Mouse (Mus musculus) cerebellum, adult 2 months (tissue): Measurements from ENCODE around the gene Mvb12a. TPM values are rescaled to one million over a fixed set of nuclear protein-coding genes. Genes with fewer than 3 reads are reported as not detected.

Experiments
- DNase-seq, 2 experiments: peaks; one replicate each; pipeline ENCODE4 v3.0.0; 2021
- H3K27ac ChIP-seq: fragments of 200-500 bp; 2 replicates; pipeline ENCODE4 v1.5.1; 2012; ENCODE audit warnings: low read length, control low read depth, inconsistent platforms; ENCODE audit not compliant: insufficient read depth
- H3K27me3 ChIP-seq: fragments of 200-500 bp; 2 replicates; pipeline ENCODE4 v1.6.1; 2012; ENCODE audit warnings: inconsistent platforms, mild to moderate bottlenecking, low read length, moderate library complexity; ENCODE audit not compliant: control insufficient read depth, insufficient read depth
- H3K4me1 ChIP-seq: fragments of 200-500 bp; 2 replicates; pipeline ENCODE4 v1.6.1; 2011; ENCODE audit warnings: low read length; ENCODE audit not compliant: control insufficient read depth, insufficient read depth
- H3K4me3 ChIP-seq: fragments of 200-500 bp; replicated peaks from 2 replicates; pipeline ENCODE3; 2011; ENCODE audit warnings: mild to moderate bottlenecking, low read depth, low read length, control low read depth; ENCODE audit not compliant: insufficient read depth
- CTCF ChIP-seq: fragments of 200-500 bp; IDR thresholded peaks from 2 replicates; pipeline ENCODE4 v1.5.1; 2011; ENCODE audit warnings: low read depth, mild to moderate bottlenecking, control low read depth, low read length, moderate library complexity, borderline replicate concordance; ENCODE audit not compliant: insufficient read depth
- POLR2A ChIP-seq: fragments of 200-500 bp; IDR thresholded peaks from 2 replicates; pipeline ENCODE4 v1.6.1; 2011; ENCODE audit warnings: low read length, control low read depth, borderline replicate concordance; ENCODE audit not compliant: insufficient read depth
- WGBS: fragments of 180-500 bp; shearing (Covaris S2); methylation state at CpG from one replicate; pipeline ENCODE4 v1.1.7; 2018; 5-methylcytosine and 5-hydroxymethylcytosine counted together
- polyA plus RNA-seq: library from polyadenylated mRNA; depleted of rRNA; stranded (reverse); fragments of >200 nt; gene quantifications from 2 replicates; pipeline ENCODE4 v1.2.3, GENCODE M21; 2012; rRNA removed

Gene Mvb12a
- polyA plus RNA-seq, 1 experiment = 118 TPM

GRCm38 (mm10) chr8:71593556-71594323 lies 51.0 kb downstream of the Mvb12a start:
- H3K27ac ChIP-seq = no peak overlapping the region
- WGBS = 72% methylated on average over 8 of the region's 8 CpGs
- peaks cover 18% of the 10 kb centered on the region for H3K4me1 ChIP-seq
- H3K27me3 ChIP-seq = no peaks in the 10 kb centered on the region
- no peak for DNase-seq
- no peak overlapping the region for H3K4me3 ChIP-seq
- no peak for TF ChIP-seq POLR2A

GRCm38 (mm10) chr8:71594324-71594722 lies 51.6 kb downstream of the Mvb12a start:
- 95% methylated on average over 4 of the region's 4 CpGs for WGBS
- peaks cover 18% of the 10 kb centered on the region for H3K4me1 ChIP-seq
- H3K27me3 ChIP-seq = no peaks in the 10 kb centered on the region
- no peak overlapping the region for H3K27ac ChIP-seq
- no peak for TF ChIP-seq CTCF
- TF ChIP-seq POLR2A = no peak
- no peak for DNase-seq
- no peak overlapping the region for H3K4me3 ChIP-seq

- TF ChIP-seq CTCF = peak; percentile 98
- TF ChIP-seq POLR2A = no peak
- Histone ChIP-seq H3K4me1 (peaks cover 14% of the 10 kb centered on the region), H3K27ac (no peak overlapping the region), H3K4me3 (peak overlapping the region; percentile 26), H3K27me3 (no peaks in the 10 kb centered on the region)
- peak; percentile 88 to 94 for DNase-seq
- WGBS = 6% methylated on average over 27 of the region's 27 CpGs
These were observed 53.1 kb downstream of the Mvb12a start for GRCm38 (mm10) chr8:71595862-71596261.

GRCm38 (mm10) chr8:71596384-71596783 lies 53.7 kb downstream of the Mvb12a start:
- no peak for TF ChIP-seq CTCF
- TF ChIP-seq POLR2A = no peak

GRCm38 (mm10) chr8:71596798-71597197 lies 54.1 kb downstream of the Mvb12a start:
- Histone ChIP-seq H3K27me3 (no peaks in the 10 kb centered on the region), H3K27ac (no peak overlapping the region), H3K4me3 (no peak overlapping the region), H3K4me1 (peaks cover 14% of the 10 kb centered on the region)
- no peak for DNase-seq
- 83% methylated on average over 4 of the region's 4 CpGs for WGBS
- TF ChIP-seq CTCF (no peak), POLR2A (no peak)

More at GRCm38 (mm10) chr8:71596384-71596783, 53.7 kb downstream of the Mvb12a start:
- H3K4me1 ChIP-seq = peaks cover 14% of the 10 kb centered on the region
- no peak overlapping the region for H3K4me3 ChIP-seq
- H3K27ac ChIP-seq = no peak overlapping the region
- 51% methylated on average over 6 of the region's 6 CpGs for WGBS
- no peaks in the 10 kb centered on the region for H3K27me3 ChIP-seq
- DNase-seq = no peak

GRCm38 (mm10) chr8:71597451-71597850 lies 54.7 kb downstream of the Mvb12a start, which contains the start of gene Fam129c:
Fam129c (plus strand) TSS chr8:71597648.
- TF ChIP-seq CTCF (no peak), POLR2A (no peak)
- no peak for DNase-seq
- H3K4me3 ChIP-seq = no peak within 1 kb of the TSS
- peaks cover 14% of the 10 kb centered on the region for H3K4me1 ChIP-seq
- H3K27me3 ChIP-seq = no peaks in the 10 kb centered on the region
- WGBS = 33% methylated on average over 3 of the region's 3 CpGs
- no peak within 1 kb of the TSS for H3K27ac ChIP-seq

Other genes with a start within 250 kb of the Mvb12a start
- 199 and 204 TPM in 2 replicates for gene Use1, start 176.1 kb upstream of the Mvb12a start, polyA plus RNA-seq
- gene Ocel1, start 171.6 kb upstream of the Mvb12a start, polyA plus RNA-seq = 7.3 and 8.0 TPM in 2 replicates
- 53.0 and 59.8 TPM in 2 replicates for gene Nr2f6, start 161.0 kb upstream of the Mvb12a start, polyA plus RNA-seq
- gene Ushbp1, start 147.1 kb upstream of the Mvb12a start, polyA plus RNA-seq = 9.5 and 9.7 TPM in 2 replicates
- gene Babam1, start 146.1 kb upstream of the Mvb12a start, polyA plus RNA-seq = 163 and 179 TPM in 2 replicates
- 0.43 and 0.44 TPM in 2 replicates for gene Ankle1, start 136.9 kb upstream of the Mvb12a start, polyA plus RNA-seq
- gene Abhd8, start 79.3 kb upstream of the Mvb12a start, polyA plus RNA-seq = 392 TPM in 2 replicates
- 68.5 and 75.4 TPM in 2 replicates for gene Mrpl34, start 78.0 kb upstream of the Mvb12a start, polyA plus RNA-seq
- gene Dda1, start 73.7 kb upstream of the Mvb12a start, polyA plus RNA-seq = 119 and 121 TPM in 2 replicates
- gene Ano8, start 57.0 kb upstream of the Mvb12a start, polyA plus RNA-seq = 76.2 and 81.8 TPM in 2 replicates
- gene Gtpbp3, start 54.8 kb upstream of the Mvb12a start, polyA plus RNA-seq = 33.3 and 34.7 TPM in 2 replicates
- 25.6 and 28.8 TPM in 2 replicates for gene Plvap, start 31.2 kb upstream of the Mvb12a start, polyA plus RNA-seq
- gene Ccdc194, start 17.2 kb upstream of the Mvb12a start, polyA plus RNA-seq = 0.08 and 0.10 TPM in 2 replicates
- gene Bst2, start 5.5 kb upstream of the Mvb12a start, polyA plus RNA-seq = 13.6 and 17.3 TPM in 2 replicates
- 0.21 and 0.26 TPM in 2 replicates for gene Tmem221, start 15.9 kb downstream of the Mvb12a start, polyA plus RNA-seq
- 0.10 and 0.11 TPM in 2 replicates for gene Nxnl1, start 23.7 kb downstream of the Mvb12a start, polyA plus RNA-seq
- gene Slc27a1, start 26.0 kb downstream of the Mvb12a start, polyA plus RNA-seq = 142 and 153 TPM in 2 replicates
- gene Pgls, start 49.3 kb downstream of the Mvb12a start, polyA plus RNA-seq = 42.5 and 42.8 TPM in 2 replicates
- 3.4 and 3.7 TPM in 2 replicates for gene Fam129c, start 54.7 kb downstream of the Mvb12a start, polyA plus RNA-seq
- gene Colgalt1, start 68.1 kb downstream of the Mvb12a start, polyA plus RNA-seq = 74.1 and 77.6 TPM in 2 replicates
- gene Unc13a, start 128.8 kb downstream of the Mvb12a start, polyA plus RNA-seq = 97.3 and 110 TPM in 2 replicates
- gene Jak3, start 133.4 kb downstream of the Mvb12a start, polyA plus RNA-seq = 3.6 and 3.9 TPM in 2 replicates
- 0.65 and 2.1 TPM in 2 replicates for gene Insl3, start 146.3 kb downstream of the Mvb12a start, polyA plus RNA-seq
- gene B3gnt3, start 158.9 kb downstream of the Mvb12a start, polyA plus RNA-seq = 0.44 and 0.48 TPM in 2 replicates
- 108 and 115 TPM in 2 replicates for gene Fcho1, start 182.8 kb downstream of the Mvb12a start, polyA plus RNA-seq